Mouse (Mus musculus) layer of hippocampus, adult 18-20 months (tissue): ENCODE data around the gene Catsper2. TPM values are rescaled to one million over a fixed set of nuclear protein-coding genes. Genes with fewer than 3 reads are reported as not detected.
A peak's percentile ranks its signal among the peaks of the same experiment; 100 is the strongest.

Source experiments
- DNase-seq, 2 experiments: peaks; one replicate each; pipeline ENCODE4 v3.0.0; 2022; ENCODE audit warnings: low spot score in 2 of 2
- microRNA-seq, 2 experiments: library from miRNA; unstranded; fragments of <30 nt; microRNA quantifications; one replicate each; pipeline ENCODE4 v1.2.0; 2021
- total RNA-seq, 2 experiments: library from RNA; stranded (reverse); gene quantifications; 2 replicates each; pipeline ENCODE4 v1.2.3; 2021

The Catsper2 gene
- total RNA-seq, 2 experiments from 2014 or later, result 3.4 to 4.6 TPM

DNA sequence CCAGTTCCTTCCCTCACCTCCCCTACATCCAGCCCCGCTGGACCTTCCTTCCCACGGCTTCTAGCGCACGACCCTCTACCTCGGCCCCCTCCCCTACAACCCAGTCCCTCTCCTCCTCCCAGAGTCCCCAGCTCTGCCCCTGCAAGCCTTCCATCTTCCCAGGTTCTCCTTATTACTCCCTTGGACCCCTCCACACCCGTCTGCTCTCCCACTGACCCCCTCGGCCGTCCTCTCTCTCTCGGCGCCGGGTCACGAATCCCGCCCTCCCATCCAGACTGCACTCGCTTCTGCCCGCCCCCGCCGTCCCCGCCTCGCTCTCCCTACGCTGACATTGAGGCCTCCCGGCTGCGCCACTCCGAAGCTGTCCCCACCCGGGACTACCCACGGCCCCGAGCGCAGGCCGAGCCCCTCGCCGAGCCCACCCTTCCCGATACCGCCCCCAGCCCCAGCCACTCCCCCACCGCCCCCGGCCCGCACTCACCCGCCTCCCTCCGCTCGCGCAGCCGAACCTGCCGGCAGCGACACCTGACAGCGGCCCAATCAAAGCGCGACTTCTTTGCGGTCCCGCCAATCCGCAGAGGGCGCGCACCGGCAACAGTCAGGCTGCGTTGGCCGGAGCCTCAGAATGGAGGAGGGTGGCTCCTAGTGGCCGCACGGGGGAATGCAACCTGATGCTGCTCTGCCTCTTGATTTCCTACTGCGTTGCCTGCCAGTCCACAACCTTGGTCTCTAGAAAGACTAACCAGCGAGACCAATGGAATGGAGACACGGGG, 58.6 kb downstream of the Catsper2 start, which contains the start of gene Ppip5k1:
Gene Ppip5k1 (minus strand): TSS at position 577 of the 773 bp plus-strand sequence.
- peak; percentile 97 to 100 for DNase-seq

DNA sequence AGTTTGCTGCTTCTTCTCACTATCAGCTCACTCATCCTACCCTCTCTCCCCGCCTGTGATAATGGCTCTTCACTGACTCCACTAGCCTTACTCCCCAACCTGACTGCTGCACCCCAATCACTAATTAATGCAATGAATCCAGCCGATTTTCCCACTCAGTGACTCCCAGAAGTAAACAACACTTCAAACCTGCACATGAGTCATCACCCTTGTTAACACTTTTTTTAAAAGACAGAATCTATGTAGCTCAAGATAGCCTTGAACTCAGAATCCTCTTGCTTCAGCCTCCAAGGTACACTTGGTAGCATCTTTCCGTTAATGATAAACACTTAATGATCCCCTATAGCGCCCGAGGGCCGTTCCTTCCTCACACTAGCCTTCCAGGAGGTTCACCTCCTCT, 59.2 kb downstream of the Catsper2 start:
- no peak for DNase-seq

DNA sequence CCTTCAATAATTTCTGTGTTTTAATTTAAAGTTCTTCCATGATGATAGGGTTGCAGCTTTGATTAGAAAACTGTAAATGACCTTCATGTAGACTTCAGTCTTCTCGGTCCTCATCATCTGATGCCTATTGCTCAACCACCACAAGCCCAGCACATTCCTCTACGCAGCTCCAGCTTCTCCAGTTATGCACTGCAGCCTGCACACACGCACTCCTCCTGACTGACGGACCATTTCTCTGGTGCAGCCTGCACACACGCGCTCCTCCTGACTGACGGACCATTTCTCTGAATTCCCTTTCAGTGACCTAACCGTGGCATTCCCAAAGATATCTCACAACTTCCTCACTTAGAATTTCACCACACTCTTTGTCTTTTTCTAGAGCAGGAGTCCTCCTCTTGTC, 60.4 kb downstream of the Catsper2 start:
- DNase-seq, result no peak

Small RNA genes within 50 kb of the gene (microRNA-seq; reads per million reads assigned to microRNA genes)
- gene Gm22953, result 0 reads per million in 2 experiments

Other genes starting within 250 kb of the Catsper2 start
- gene Tubgcp4, start 243.1 kb downstream of the Catsper2 start, total RNA-seq, result 10 to 100 TPM; 37.1 to 37.4 TPM
- 1 to 10 TPM; 6.5 to 7.0 TPM for gene Zscan29, start 242.7 kb downstream of the Catsper2 start, total RNA-seq
- 100 to 1,000 TPM; 128 to 144 TPM for gene Trp53bp1, start 142.4 kb downstream of the Catsper2 start, total RNA-seq
- gene Map1a, start 124.2 kb downstream of the Catsper2 start, total RNA-seq, result 100 to 1,000 TPM; 595 to 602 TPM
- gene Ppip5k1, start 58.4 kb downstream of the Catsper2 start, total RNA-seq, result 100 to 1,000 TPM; 106 to 109 TPM
- gene Ckmt1, start 56.1 kb downstream of the Catsper2 start, total RNA-seq, result 100 to 1,000 TPM; 380 to 418 TPM
- gene Strc, start 26.6 kb downstream of the Catsper2 start, total RNA-seq, result under 1 TPM; 0.58 to 0.77 TPM
- 100 to 1,000 TPM; 189 to 197 TPM for gene Pdia3, start within 50 bp of the Catsper2 start, total RNA-seq
- gene Ell3, start 30.5 kb upstream of the Catsper2 start, total RNA-seq, result not detected
- 100 to 1,000 TPM; 141 to 144 TPM for gene Serf2, start 35.4 kb upstream of the Catsper2 start, total RNA-seq
- gene Hypk, start 39.5 kb upstream of the Catsper2 start, total RNA-seq, result 10 to 100 TPM; 17.8 to 18.0 TPM
- under 1 TPM; 0.40 to 0.56 TPM for gene Serinc4, start 43.0 kb upstream of the Catsper2 start, total RNA-seq
- 10 to 100 TPM; 47.8 to 52.9 TPM for gene Mfap1b, start 60.3 kb upstream of the Catsper2 start, total RNA-seq
- 10 to 100 TPM; 31.0 to 31.4 TPM for gene Mfap1a, start 92.9 kb upstream of the Catsper2 start, total RNA-seq
- 1 to 10 TPM; 2.5 to 2.7 TPM for gene Wdr76, start 92.9 kb upstream of the Catsper2 start, total RNA-seq